Mouse (Mus musculus) neural tube, postnatal 0 days (tissue): Measurements from ENCODE around the gene Apbb1. TPM values are rescaled to one million over a fixed set of nuclear protein-coding genes. Genes with fewer than 3 reads are reported as not detected.

Experiments used
- polyA plus RNA-seq: library from polyadenylated mRNA; unstranded; fragments of >200 nt; fragmentation: Nextera tagmentation; extraction: Ambion mirVana; gene quantifications from 2 replicates; pipeline ENCODE4 v1.2.1, GENCODE M21; 2015

The Apbb1 gene
- 260 and 295 TPM in 2 replicates for polyA plus RNA-seq

GRCm38 (mm10) chr7:105581094-105581703 is at the start of gene Apbb1:
TSS of gene Apbb1 (minus strand) at chr7:105581653.

GRCm38 (mm10) chr7:105554212-105554942 is 27.1 kb downstream of the Apbb1 start, which contains the start of gene Smpd1:
TSS of gene Smpd1 (plus strand) at chr7:105554360.

Other genes with a start within 250 kb of the Apbb1 start
- not detected in 2 replicates for gene Olfr690, start 247.5 kb downstream of the Apbb1 start, polyA plus RNA-seq
- 0.24 and 0.31 TPM in 2 replicates for gene Olfr691, start 239.4 kb downstream of the Apbb1 start, polyA plus RNA-seq
- not detected in 2 replicates for gene Olfr692, start 213.4 kb downstream of the Apbb1 start, polyA plus RNA-seq
- gene Gm5901, start 206.6 kb downstream of the Apbb1 start, polyA plus RNA-seq = not detected in 2 replicates
- 29.2 and 36.0 TPM in 2 replicates for gene Fam160a2, start 181.6 kb downstream of the Apbb1 start, polyA plus RNA-seq
- gene Cnga4, start 177.1 kb downstream of the Apbb1 start, polyA plus RNA-seq = 0.13 and 0.18 TPM in 2 replicates
- 7.7 and 8.3 TPM in 2 replicates for gene Cckbr, start 155.9 kb downstream of the Apbb1 start, polyA plus RNA-seq
- 51.8 and 63.3 TPM in 2 replicates for gene Cavin3, start 99.4 kb downstream of the Apbb1 start, polyA plus RNA-seq
- gene Smpd1, start 27.3 kb downstream of the Apbb1 start, polyA plus RNA-seq = 97.1 and 101 TPM in 2 replicates
- gene Hpx, start 18.5 kb upstream of the Apbb1 start, polyA plus RNA-seq = 0.19 TPM in 1 of 2 replicates, not detected in the other
- 95.8 and 110 TPM in 2 replicates for gene Trim3, start 51.9 kb upstream of the Apbb1 start, polyA plus RNA-seq
- gene Timm10b, start 58.4 kb upstream of the Apbb1 start, polyA plus RNA-seq = 229 and 231 TPM in 2 replicates
- 75.6 and 81.8 TPM in 2 replicates for gene Arfip2, start 58.8 kb upstream of the Apbb1 start, polyA plus RNA-seq
- gene Gm45799, start 58.9 kb upstream of the Apbb1 start, polyA plus RNA-seq = 18.2 and 25.6 TPM in 2 replicates
- 1.5 and 1.7 TPM in 2 replicates for gene Dnhd1, start 69.2 kb upstream of the Apbb1 start, polyA plus RNA-seq
- gene Ilk, start 154.9 kb upstream of the Apbb1 start, polyA plus RNA-seq = 181 and 191 TPM in 2 replicates
- 19.3 and 20.0 TPM in 2 replicates for gene Rrp8, start 155.7 kb upstream of the Apbb1 start, polyA plus RNA-seq
- 129 and 156 TPM in 2 replicates for gene Taf10, start 162.7 kb upstream of the Apbb1 start, polyA plus RNA-seq
- 54.2 and 63.4 TPM in 2 replicates for gene Tpp1, start 170.6 kb upstream of the Apbb1 start, polyA plus RNA-seq
- 5.9 and 7.6 TPM in 2 replicates for gene Dchs1, start 206.0 kb upstream of the Apbb1 start, polyA plus RNA-seq
- gene Mrpl17, start 229.4 kb upstream of the Apbb1 start, polyA plus RNA-seq = 234 and 242 TPM in 2 replicates